Mouse (Mus musculus): ENCODE measurements at regions not wholly inside any gene's neighbourhood (a gene's known extent, or its start where the extent isn't known, plus 50 kb on each side); places are given as distances from the start of the nearest gene placed in this dataset.
A peak's percentile ranks its signal among the peaks of the same experiment; 100 is the strongest.

GRCm38 (mm10) chr7:121312961-121313587 lies 78.6 kb upstream of the Hs3st2 start:
- no peak overlapping the region for H3K9ac ChIP-seq (ENCODE audit: low read depth, low read length)
- peak overlapping the region; percentile 38 for H3K4me2 ChIP-seq
- peaks cover 5% of the 10 kb centered on the region for H3K27me3 ChIP-seq (ENCODE audit: control insufficient read depth, insufficient read depth, low read length)
- 14% methylated on average over 19 of the region's 19 CpGs for WGBS (ENCODE audit: insufficient replicate concordance)
- H3K4me3 ChIP-seq (ENCODE audit: low read depth, low read length): no peak overlapping the region
- H3K9me3 ChIP-seq (replicated peaks; ENCODE audit: control insufficient read depth, low read length): no peaks in the 10 kb centered on the region
- H3K27ac ChIP-seq (ENCODE audit: low read depth, low read length): no peak overlapping the region
- no peaks in the 10 kb centered on the region for H3K36me3 ChIP-seq (ENCODE audit: control insufficient read depth, insufficient read depth, low read length)
- no peak for ATAC-seq (replicated peaks; ENCODE audit: insufficient number of reproducible peaks, low FRiP score, low TSS enrichment)
- H3K4me1 ChIP-seq (ENCODE audit: control insufficient read depth, insufficient read depth, low read length): no peaks in the 10 kb centered on the region

GRCm38 (mm10) chr7:121314521-121314920 lies 77.1 kb upstream of the Hs3st2 start:
- ATAC-seq (replicated peaks; ENCODE audit: insufficient number of reproducible peaks, low FRiP score, low TSS enrichment): no peak
- no peak overlapping the region for H3K4me3 ChIP-seq (ENCODE audit: low read depth, low read length)
- no peaks in the 10 kb centered on the region for H3K4me1 ChIP-seq (ENCODE audit: control insufficient read depth, insufficient read depth, low read length)
- no peaks in the 10 kb centered on the region for H3K9me3 ChIP-seq (replicated peaks; ENCODE audit: control insufficient read depth, low read length)
- H3K27me3 ChIP-seq (ENCODE audit: control insufficient read depth, insufficient read depth, low read length): peaks cover 5% of the 10 kb centered on the region
- H3K27ac ChIP-seq (ENCODE audit: low read depth, low read length): no peak overlapping the region
- WGBS (ENCODE audit: insufficient replicate concordance): 78% methylated on average over 4 of the region's 4 CpGs
- H3K36me3 ChIP-seq (ENCODE audit: control insufficient read depth, insufficient read depth, low read length): no peaks in the 10 kb centered on the region
- no peak overlapping the region for H3K4me2 ChIP-seq
- H3K9ac ChIP-seq (ENCODE audit: low read depth, low read length): no peak overlapping the region

GRCm38 (mm10) chr7:121329274-121329673 lies 62.4 kb upstream of the Hs3st2 start:
- Histone ChIP-seq H3K27ac (ENCODE audit: low read depth, low read length) (no peak overlapping the region), H3K4me1 (ENCODE audit: control insufficient read depth, insufficient read depth, low read length) (no peaks in the 10 kb centered on the region), H3K9me3 (replicated peaks; ENCODE audit: control insufficient read depth, low read length) (no peaks in the 10 kb centered on the region), H3K4me2 (no peak overlapping the region), H3K9ac (ENCODE audit: low read depth, low read length) (no peak overlapping the region), H3K36me3 (ENCODE audit: control insufficient read depth, insufficient read depth, low read length) (no peaks in the 10 kb centered on the region), H3K4me3 (ENCODE audit: low read depth, low read length) (no peak overlapping the region), H3K27me3 (ENCODE audit: control insufficient read depth, insufficient read depth, low read length) (no peaks in the 10 kb centered on the region)
- 73% methylated on average over 7 of the region's 7 CpGs for WGBS (ENCODE audit: insufficient replicate concordance)
- no peak for ATAC-seq (replicated peaks; ENCODE audit: insufficient number of reproducible peaks, low FRiP score, low TSS enrichment)

GRCm38 (mm10) chr7:121332532-121332931 lies 59.1 kb upstream of the Hs3st2 start:
- WGBS (ENCODE audit: insufficient replicate concordance): 79% methylated on average over 2 of the region's 2 CpGs
- no peak for ATAC-seq (replicated peaks; ENCODE audit: insufficient number of reproducible peaks, low FRiP score, low TSS enrichment)

GRCm38 (mm10) chr7:121335390-121336109 lies 56.1 kb upstream of the Hs3st2 start:
- no peak for ATAC-seq (replicated peaks; ENCODE audit: insufficient number of reproducible peaks, low FRiP score, low TSS enrichment)

More at GRCm38 (mm10) chr7:121332532-121332931, 59.1 kb upstream of the Hs3st2 start:
- Histone ChIP-seq H3K4me3 (ENCODE audit: low read depth, low read length) (no peak overlapping the region), H3K4me2 (no peak overlapping the region), H3K9ac (ENCODE audit: low read depth, low read length) (no peak overlapping the region), H3K27ac (ENCODE audit: low read depth, low read length) (no peak overlapping the region), H3K36me3 (ENCODE audit: control insufficient read depth, insufficient read depth, low read length) (no peaks in the 10 kb centered on the region), H3K9me3 (replicated peaks; ENCODE audit: control insufficient read depth, low read length) (no peaks in the 10 kb centered on the region), H3K27me3 (ENCODE audit: control insufficient read depth, insufficient read depth, low read length) (no peaks in the 10 kb centered on the region), H3K4me1 (ENCODE audit: control insufficient read depth, insufficient read depth, low read length) (no peaks in the 10 kb centered on the region)

GRCm38 (mm10) chr7:121339942-121340341 lies 51.7 kb upstream of the Hs3st2 start:
- no peak for ATAC-seq (replicated peaks; ENCODE audit: insufficient number of reproducible peaks, low FRiP score, low TSS enrichment)
- 35% methylated on average over 3 of the region's 3 CpGs for WGBS (ENCODE audit: insufficient replicate concordance)
- Histone ChIP-seq H3K27ac (ENCODE audit: low read depth, low read length) (no peak overlapping the region), H3K4me2 (no peak overlapping the region), H3K9me3 (replicated peaks; ENCODE audit: control insufficient read depth, low read length) (no peaks in the 10 kb centered on the region), H3K27me3 (ENCODE audit: control insufficient read depth, insufficient read depth, low read length) (no peaks in the 10 kb centered on the region), H3K9ac (ENCODE audit: low read depth, low read length) (no peak overlapping the region), H3K4me3 (ENCODE audit: low read depth, low read length) (no peak overlapping the region), H3K36me3 (ENCODE audit: control insufficient read depth, insufficient read depth, low read length) (no peaks in the 10 kb centered on the region), H3K4me1 (ENCODE audit: control insufficient read depth, insufficient read depth, low read length) (no peaks in the 10 kb centered on the region)

More at GRCm38 (mm10) chr7:121335390-121336109, 56.1 kb upstream of the Hs3st2 start:
- no peak overlapping the region for H3K4me3 ChIP-seq (ENCODE audit: low read depth, low read length)
- H3K27ac ChIP-seq (ENCODE audit: low read depth, low read length): no peak overlapping the region
- no peaks in the 10 kb centered on the region for H3K36me3 ChIP-seq (ENCODE audit: control insufficient read depth, insufficient read depth, low read length)
- no peaks in the 10 kb centered on the region for H3K9me3 ChIP-seq (replicated peaks; ENCODE audit: control insufficient read depth, low read length)
- H3K4me2 ChIP-seq: no peak overlapping the region
- H3K9ac ChIP-seq (ENCODE audit: low read depth, low read length): no peak overlapping the region
- WGBS (ENCODE audit: insufficient replicate concordance): 81% methylated on average over 9 of the region's 9 CpGs
- no peaks in the 10 kb centered on the region for H3K27me3 ChIP-seq (ENCODE audit: control insufficient read depth, insufficient read depth, low read length)
- H3K4me1 ChIP-seq (ENCODE audit: control insufficient read depth, insufficient read depth, low read length): no peaks in the 10 kb centered on the region
